Mouse (Mus musculus) embryonic facial prominence, embryonic 14.5 days (tissue): Measurements from ENCODE around the gene Gm4307. TPM values are rescaled to one million over a fixed set of nuclear protein-coding genes. Genes with fewer than 3 reads are reported as not detected.
"Not testable (repeated sequence)": the region's sequence is repeated elsewhere in the genome, so short reads cannot be mapped to it uniquely, and the experiment has no call there.

Experiments
- ATAC-seq: fragments of 200-750 bp; cut with Nextera tagmentation; 2 replicates; pipeline ENCODE4 v1.8.0; 2017; ENCODE audit warnings: low read depth, moderate number of reproducible peaks, moderate TSS enrichment
- DNase-seq: peaks from one replicate; pipeline ENCODE4 v3.0.0-alpha.2; 2015; ENCODE audit warnings: low spot score
- H3K27ac ChIP-seq: fragments of 300-500 bp; sonication (generic); replicated peaks from 2 replicates; pipeline ENCODE4 v1.5.1; 2014; ENCODE audit warnings: low read depth, mild to moderate bottlenecking, low read length, moderate library complexity
- H3K27me3 ChIP-seq: fragments of 300-500 bp; sonication (generic); replicated peaks from 2 replicates; pipeline ENCODE4 v1.6.1; 2014; ENCODE audit warnings: low read length; ENCODE audit not compliant: control insufficient read depth, insufficient read depth
- H3K36me3 ChIP-seq: fragments of 300-500 bp; sonication (generic); 2 replicates; pipeline ENCODE4 v1.6.1; 2014; ENCODE audit warnings: low read length, mixed read lengths; ENCODE audit not compliant: control insufficient read depth, insufficient read depth
- H3K4me1 ChIP-seq: fragments of 300-500 bp; sonication (generic); 2 replicates; pipeline ENCODE4 v1.6.1; 2014; ENCODE audit warnings: antibody characterized with exemption, low read length; ENCODE audit not compliant: control insufficient read depth, insufficient read depth
- H3K4me2 ChIP-seq: fragments of 300-500 bp; sonication (generic); 2 replicates; pipeline ENCODE4 v1.6.1; 2014; ENCODE audit warnings: low read depth, mild to moderate bottlenecking, low read length, moderate library complexity, mixed read lengths
- H3K4me3 ChIP-seq: fragments of 300-500 bp; sonication (generic); 2 replicates; pipeline ENCODE4 v1.5.1; 2014; ENCODE audit warnings: low read depth, mild to moderate bottlenecking, low read length
- H3K9ac ChIP-seq: fragments of 300-500 bp; sonication (generic); 2 replicates; pipeline ENCODE4 v1.6.1; 2014; ENCODE audit warnings: low read depth, mild to moderate bottlenecking, low read length, moderate library complexity, mixed read lengths
- H3K9me3 ChIP-seq: fragments of 300-500 bp; sonication (generic); 2 replicates; pipeline ENCODE4 v1.6.1; 2016; ENCODE audit warnings: low read length; ENCODE audit not compliant: control insufficient read depth
- WGBS: fragments of 180-500 bp; shearing (Covaris S2); extraction: QIAGEN DNeasy Blood & Tissue Kit; methylation state at CpG from one replicate; pipeline ENCODE4 v1.1.7; 2014; 5-methylcytosine and 5-hydroxymethylcytosine counted together
- polyA plus RNA-seq: library from polyadenylated mRNA; unstranded; fragments of >200 nt; fragmentation: Nextera tagmentation; extraction: Ambion mirVana; gene quantifications from 2 replicates; pipeline ENCODE4 v1.2.1, GENCODE M21; 2014

Gene Gm4307
- not detected in 2 replicates for polyA plus RNA-seq

- ATAC-seq: not testable (repeated sequence)
These were observed at the start of gene Gm4307 for GRCm38 (mm10) chr10:100361038-100361437. TSS of gene Gm4307 (plus strand) at chr10:100361338.

GRCm38 (mm10) chr10:100335376-100335775 lies 25.8 kb upstream of the Gm4307 start, which contains the start of gene Gm4301:
TSS of gene Gm4301 (plus strand) at chr10:100335676.
- H3K9me3 ChIP-seq, H3K4me2 ChIP-seq, ATAC-seq, DNase-seq, H3K9ac ChIP-seq, H3K4me3 ChIP-seq, H3K27ac ChIP-seq, H3K27me3 ChIP-seq, H3K36me3 ChIP-seq, H3K4me1 ChIP-seq: not testable (repeated sequence)
- WGBS: no CpG with 5 or more reads among the region's 2 CpGs

More at GRCm38 (mm10) chr10:100361038-100361437, at the start of gene Gm4307:
- H3K4me3 ChIP-seq, H3K9ac ChIP-seq, DNase-seq, H3K27ac ChIP-seq, H3K9me3 ChIP-seq, H3K4me1 ChIP-seq, H3K4me2 ChIP-seq, H3K27me3 ChIP-seq, H3K36me3 ChIP-seq: not testable (repeated sequence)
- no CpG with 5 or more reads among the region's 3 CpGs for WGBS

GRCm38 (mm10) chr10:100340536-100340935 lies 20.6 kb upstream of the Gm4307 start, which contains the start of gene Gm4302:
TSS of gene Gm4302 (plus strand) at chr10:100340836.
- not testable (repeated sequence) for DNase-seq, H3K27me3 ChIP-seq, H3K4me3 ChIP-seq, H3K4me1 ChIP-seq, H3K9ac ChIP-seq, H3K36me3 ChIP-seq, H3K4me2 ChIP-seq, H3K9me3 ChIP-seq, H3K27ac ChIP-seq, ATAC-seq
- WGBS: no CpG with 5 or more reads among the region's 3 CpGs

GRCm38 (mm10) chr10:100345672-100346071 lies 15.5 kb upstream of the Gm4307 start, which contains the start of gene Gm4303:
TSS of gene Gm4303 (plus strand) at chr10:100345972.
- not testable (repeated sequence) for H3K4me1 ChIP-seq, H3K4me2 ChIP-seq, H3K27me3 ChIP-seq, H3K36me3 ChIP-seq, H3K9me3 ChIP-seq, H3K4me3 ChIP-seq, DNase-seq, ATAC-seq, H3K27ac ChIP-seq, H3K9ac ChIP-seq
- no CpG with 5 or more reads among the region's 3 CpGs for WGBS

GRCm38 (mm10) chr10:100350793-100351192 lies 10.3 kb upstream of the Gm4307 start, which contains the start of gene Gm4305:
TSS of gene Gm4305 (plus strand) at chr10:100351093.
- H3K4me1 ChIP-seq, H3K4me2 ChIP-seq, H3K36me3 ChIP-seq, H3K27ac ChIP-seq, H3K9ac ChIP-seq, H3K9me3 ChIP-seq, H3K4me3 ChIP-seq, H3K27me3 ChIP-seq, DNase-seq, ATAC-seq: not testable (repeated sequence)
- no CpG with 5 or more reads among the region's 3 CpGs for WGBS

GRCm38 (mm10) chr10:100356841-100357240 lies 4.3 kb upstream of the Gm4307 start:
- not testable (repeated sequence) for H3K27me3 ChIP-seq, H3K4me2 ChIP-seq, H3K36me3 ChIP-seq, H3K27ac ChIP-seq, H3K9me3 ChIP-seq, H3K9ac ChIP-seq, DNase-seq, H3K4me3 ChIP-seq, ATAC-seq, H3K4me1 ChIP-seq
- WGBS: 50% methylated on average over 1 of the region's 2 CpGs

GRCm38 (mm10) chr10:100382460-100382859 lies 21.3 kb downstream of the Gm4307 start, which contains the start of gene Gm4312:
TSS of gene Gm4312 (minus strand) at chr10:100382560.
- DNase-seq, H3K9me3 ChIP-seq, H3K27me3 ChIP-seq, ATAC-seq, H3K36me3 ChIP-seq, H3K9ac ChIP-seq, H3K4me2 ChIP-seq, H3K4me1 ChIP-seq, H3K4me3 ChIP-seq, H3K27ac ChIP-seq: not testable (repeated sequence)
- WGBS: no CpG with 5 or more reads among the region's 2 CpGs

- H3K27me3 ChIP-seq, H3K27ac ChIP-seq, H3K4me2 ChIP-seq, ATAC-seq, DNase-seq, H3K36me3 ChIP-seq, H3K4me1 ChIP-seq, H3K4me3 ChIP-seq, H3K9ac ChIP-seq, H3K9me3 ChIP-seq: not testable (repeated sequence)
- 84% methylated on average over 6 of the region's 6 CpGs for WGBS
These were observed 41.2 kb downstream of the Gm4307 start for GRCm38 (mm10) chr10:100402301-100402700.
